Mouse (Mus musculus) neural tube, embryonic 11.5 days (tissue): ENCODE data around the gene Lefty2. TPM values are rescaled to one million over a fixed set of nuclear protein-coding genes. Genes with fewer than 3 reads are reported as not detected.
"Not testable (repeated sequence)": the region's sequence is repeated elsewhere in the genome, so short reads cannot be mapped to it uniquely, and the experiment has no call there.

Source experiments
- ATAC-seq: fragments of 200-750 bp; cut with Nextera tagmentation; 2 replicates; pipeline ENCODE4 v1.8.0; 2017; ENCODE audit warnings: moderate number of reproducible peaks, mild to moderate bottlenecking, moderate TSS enrichment, moderate library complexity; ENCODE audit not compliant: insufficient read depth, low FRiP score, low TSS enrichment
- DNase-seq: peaks from one replicate; pipeline ENCODE4 v3.0.0-alpha.2; 2015; ENCODE audit warnings: low spot score
- H3K27ac ChIP-seq: fragments of 300-500 bp; sonication (generic); 2 replicates; pipeline ENCODE4 v1.5.1; 2014; ENCODE audit warnings: low read depth, mild to moderate bottlenecking, low read length
- H3K27me3 ChIP-seq: fragments of 300-500 bp; sonication (generic); 2 replicates; pipeline ENCODE4 v1.6.1; 2014; ENCODE audit warnings: mild to moderate bottlenecking, low read length, mixed read lengths; ENCODE audit not compliant: control insufficient read depth, insufficient read depth
- H3K36me3 ChIP-seq: fragments of 300-500 bp; sonication (generic); 2 replicates; pipeline ENCODE4 v1.6.1; 2014; ENCODE audit warnings: mild to moderate bottlenecking, low read length, moderate library complexity, mixed read lengths; ENCODE audit not compliant: control insufficient read depth, insufficient read depth
- H3K4me1 ChIP-seq: fragments of 300-500 bp; sonication (generic); 2 replicates; pipeline ENCODE4 v1.6.1; 2014; ENCODE audit warnings: low read length, mixed read lengths; ENCODE audit not compliant: control insufficient read depth, insufficient read depth
- H3K4me2 ChIP-seq: fragments of 300-500 bp; sonication (generic); 2 replicates; pipeline ENCODE4 v1.6.1; 2014; ENCODE audit warnings: low read depth, mild to moderate bottlenecking, moderate library complexity
- H3K4me3 ChIP-seq: fragments of 300-500 bp; sonication (generic); 2 replicates; pipeline ENCODE4 v1.5.1; 2014; ENCODE audit warnings: low read depth, low read length
- H3K9ac ChIP-seq: fragments of 300-500 bp; sonication (generic); 2 replicates; pipeline ENCODE4 v1.6.1; 2014; ENCODE audit warnings: mild to moderate bottlenecking, low read length
- H3K9me3 ChIP-seq: fragments of 300-500 bp; sonication (generic); 2 replicates; pipeline ENCODE4 v1.6.1; 2016; ENCODE audit warnings: low read length; ENCODE audit not compliant: control insufficient read depth
- WGBS: fragments of 180-500 bp; shearing (Covaris S2); extraction: QIAGEN DNeasy Blood & Tissue Kit; methylation state at CpG from one replicate; pipeline ENCODE4 v1.1.7; 2014; 5-methylcytosine and 5-hydroxymethylcytosine counted together
- polyA plus RNA-seq: library from polyadenylated mRNA; unstranded; fragments of >200 nt; fragmentation: Nextera tagmentation; extraction: Ambion mirVana; gene quantifications from 2 replicates; pipeline ENCODE4 v1.2.1, GENCODE M21; 2014

Gene Lefty2
- polyA plus RNA-seq, 1 experiment from 2014 or later = not detected

DNA sequence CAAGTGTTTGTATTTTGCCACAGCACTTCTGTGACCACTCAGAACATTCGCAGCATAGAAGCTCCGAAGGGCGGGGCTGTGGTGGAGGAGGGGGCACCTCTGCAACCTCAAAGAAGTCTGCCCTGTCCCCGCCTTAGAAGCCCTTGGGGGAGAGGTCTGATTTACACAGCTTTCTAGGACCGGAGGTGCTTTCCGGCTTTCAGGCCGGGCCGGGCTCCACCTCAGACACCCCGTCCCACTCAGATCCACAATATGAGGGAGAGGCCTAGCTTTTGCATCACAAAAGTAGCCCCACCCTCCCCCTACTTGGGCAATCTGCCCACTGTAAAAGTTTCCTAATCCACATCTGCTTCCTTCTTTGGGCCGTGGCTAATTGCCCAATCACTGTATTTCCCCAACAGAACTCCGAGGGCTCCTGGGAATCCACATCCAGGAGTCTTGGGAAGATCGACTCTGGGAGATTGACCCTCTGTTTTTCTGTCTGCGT, 4.3 kb upstream of the Lefty2 start:
- H3K4me2 ChIP-seq = peak overlapping the region; percentile 19; the same call in 1 of the 2 replicates
- H3K4me1 ChIP-seq = peaks cover 8% of the 10 kb centered on the region; the same call in 1 of the 2 replicates
- H3K9me3 ChIP-seq = no peaks in the 10 kb centered on the region
- H3K27me3 ChIP-seq = peaks cover 8% of the 10 kb centered on the region; the same call in 1 of the 2 replicates
- H3K36me3 ChIP-seq = no peaks in the 10 kb centered on the region
- no peak overlapping the region for H3K4me3 ChIP-seq
- whole genome bisulfite sequencing = 1% methylated on average over 13 of the region's 13 CpGs
- ATAC-seq (peak; percentile 38; the same call in 1 of the 2 replicates), DNase-seq (no peak)
- no peak overlapping the region for H3K27ac ChIP-seq
- no peak overlapping the region for H3K9ac ChIP-seq

- Histone ChIP-seq H3K9me3 (no peaks in the 10 kb centered on the region), H3K4me1 (peaks cover 8% of the 10 kb centered on the region; the same call in 1 of the 2 replicates), H3K27me3 (peaks cover 13% of the 10 kb centered on the region; the same call in 1 of the 2 replicates), H3K36me3 (no peaks in the 10 kb centered on the region), H3K4me3 (no peak overlapping the region), H3K9ac (no peak overlapping the region), H3K27ac (no peak overlapping the region), H3K4me2 (peak overlapping the region; percentile 19; the same call in 1 of the 2 replicates)
- WGBS = 27% methylated on average over 7 of the region's 7 CpGs
- DNase-seq (no peak), ATAC-seq (peak; percentile 41; the same call in 1 of the 2 replicates)
Measured at GRCm38 (mm10) chr1:180889172-180889571, 3.7 kb upstream of the Lefty2 start.

GRCm38 (mm10) chr1:180889841-180890240, 3.1 kb upstream of the Lefty2 start:
- Histone ChIP-seq H3K4me2 (no peak overlapping the region), H3K4me1 (peaks cover 8% of the 10 kb centered on the region; the same call in 1 of the 2 replicates), H3K27me3 (peaks cover 15% of the 10 kb centered on the region), H3K9me3 (no peaks in the 10 kb centered on the region), H3K4me3 (no peak overlapping the region), H3K9ac (no peak overlapping the region), H3K27ac (no peak overlapping the region), H3K36me3 (no peaks in the 10 kb centered on the region)
- DNase-seq = no peak
- WGBS = 33% methylated on average over 6 of the region's 6 CpGs
- no peak for ATAC-seq

DNA sequence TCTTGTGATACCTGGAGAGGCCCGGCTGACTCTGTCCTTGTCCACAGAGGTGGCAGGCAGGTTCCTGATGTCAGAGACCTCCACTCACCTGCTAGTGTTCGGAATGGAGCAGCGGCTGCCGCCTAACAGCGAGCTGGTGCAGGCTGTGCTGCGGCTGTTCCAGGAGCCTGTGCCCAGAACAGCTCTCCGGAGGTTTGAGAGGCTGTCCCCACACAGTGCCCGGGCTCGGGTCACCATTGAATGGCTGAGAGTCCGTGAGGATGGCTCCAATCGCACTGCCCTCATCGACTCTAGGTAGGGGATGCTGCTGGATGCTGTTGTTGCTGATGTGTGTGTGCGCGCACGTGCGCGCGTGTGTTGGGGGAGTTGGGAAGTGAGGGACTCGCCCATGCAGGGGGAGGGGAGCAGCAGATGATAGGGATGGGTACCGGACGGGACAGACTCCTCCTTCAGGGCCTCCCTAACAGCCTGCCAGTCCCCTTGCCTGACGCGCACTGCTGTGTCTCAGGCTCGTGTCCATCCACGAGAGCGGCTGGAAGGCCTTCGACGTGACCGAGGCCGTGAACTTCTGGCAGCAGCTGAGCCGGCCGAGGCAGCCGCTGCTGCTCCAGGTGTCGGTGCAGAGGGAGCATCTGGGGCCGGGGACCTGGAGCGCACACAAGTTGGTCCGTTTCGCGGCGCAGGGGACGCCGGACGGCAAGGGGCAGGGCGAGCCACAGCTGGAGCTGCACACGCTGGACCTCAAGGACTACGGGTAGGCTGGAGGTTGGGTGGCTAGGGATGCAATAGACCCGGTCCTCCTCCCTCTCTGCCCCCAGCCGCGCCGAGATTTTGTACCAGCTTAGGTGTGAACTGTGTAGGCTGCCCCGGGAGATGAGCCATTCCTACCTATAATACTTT, 1.4 kb downstream of the Lefty2 start:
- H3K9ac ChIP-seq, H3K9me3 ChIP-seq, ATAC-seq, DNase-seq, H3K4me1 ChIP-seq, H3K27ac ChIP-seq, H3K36me3 ChIP-seq: not testable (repeated sequence)
- WGBS = 4% methylated on average over 44 of the region's 51 CpGs
- Histone ChIP-seq H3K27me3 (peaks cover 24% of the 10 kb centered on the region), H3K4me3 (peak overlapping the region; percentile 12; the same call in 1 of the 2 replicates), H3K4me2 (peak overlapping the region; percentile 21)

DNA sequence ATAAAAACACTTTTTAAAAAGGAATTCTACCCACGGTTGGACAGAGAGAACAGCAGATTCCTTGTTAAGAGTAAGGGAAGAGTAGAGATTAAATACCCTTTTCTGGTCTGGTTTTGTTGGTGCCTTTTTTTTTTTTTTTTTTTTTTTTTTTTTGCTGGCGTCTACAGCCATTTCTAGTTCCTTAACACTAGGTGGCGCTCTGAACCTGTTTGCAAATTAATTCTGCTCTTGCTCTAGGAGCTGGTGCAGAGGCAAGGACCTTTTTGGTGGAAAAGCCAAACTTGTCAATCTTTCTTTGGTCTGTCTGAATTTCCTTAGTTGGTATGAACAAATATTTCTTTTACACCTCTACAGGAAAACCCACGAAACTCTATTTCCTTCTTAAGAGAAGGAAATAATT, 8.2 kb downstream of the Lefty2 start:
- no peak overlapping the region for H3K4me2 ChIP-seq
- DNase-seq = no peak

DNA sequence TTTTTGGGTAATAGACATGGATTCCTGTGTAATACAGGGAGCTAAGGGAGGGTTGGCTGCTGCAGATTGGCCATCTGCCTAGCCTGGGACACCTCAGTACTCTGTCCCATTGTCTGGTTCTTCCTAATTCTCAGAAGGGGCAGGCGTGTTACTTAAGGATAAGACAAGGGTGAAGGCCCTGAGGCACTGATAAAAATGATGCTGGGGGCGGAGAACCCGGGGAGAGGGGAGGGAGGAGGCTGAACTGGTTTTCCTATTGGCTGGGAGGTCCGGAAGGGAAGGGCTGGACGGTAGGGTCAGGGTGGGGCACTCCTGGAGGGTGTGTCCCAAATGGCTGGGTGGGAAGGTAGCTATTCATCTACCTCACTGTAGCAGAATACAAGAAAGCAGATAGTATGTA, 10.0 kb downstream of the Lefty2 start:
- H3K36me3 ChIP-seq = peaks cover 5% of the 10 kb centered on the region
- no peak for DNase-seq
- H3K9me3 ChIP-seq = no peaks in the 10 kb centered on the region
- no peak overlapping the region for H3K9ac ChIP-seq
- H3K4me2 ChIP-seq = no peak overlapping the region
- no peak overlapping the region for H3K4me3 ChIP-seq
- H3K4me1 ChIP-seq = peaks cover 9% of the 10 kb centered on the region; the same call in 1 of the 2 replicates
- 36% methylated on average over 5 of the region's 5 CpGs for WGBS
- no peak for ATAC-seq
- no peaks in the 10 kb centered on the region for H3K27me3 ChIP-seq
- H3K27ac ChIP-seq = no peak overlapping the region

More for the DNA sequence above, 8.2 kb downstream of the Lefty2 start:
- ATAC-seq = no peak
- H3K4me3 ChIP-seq = no peak overlapping the region
- peaks cover 9% of the 10 kb centered on the region; the same call in 1 of the 2 replicates for H3K4me1 ChIP-seq
- no peak overlapping the region for H3K9ac ChIP-seq
- H3K27ac ChIP-seq = no peak overlapping the region
- H3K27me3 ChIP-seq = no peaks in the 10 kb centered on the region
- WGBS = 0% methylated on average over 4 of the region's 4 CpGs
- H3K9me3 ChIP-seq = no peaks in the 10 kb centered on the region
- H3K36me3 ChIP-seq = peaks cover 3% of the 10 kb centered on the region; the same call in 1 of the 2 replicates

DNA sequence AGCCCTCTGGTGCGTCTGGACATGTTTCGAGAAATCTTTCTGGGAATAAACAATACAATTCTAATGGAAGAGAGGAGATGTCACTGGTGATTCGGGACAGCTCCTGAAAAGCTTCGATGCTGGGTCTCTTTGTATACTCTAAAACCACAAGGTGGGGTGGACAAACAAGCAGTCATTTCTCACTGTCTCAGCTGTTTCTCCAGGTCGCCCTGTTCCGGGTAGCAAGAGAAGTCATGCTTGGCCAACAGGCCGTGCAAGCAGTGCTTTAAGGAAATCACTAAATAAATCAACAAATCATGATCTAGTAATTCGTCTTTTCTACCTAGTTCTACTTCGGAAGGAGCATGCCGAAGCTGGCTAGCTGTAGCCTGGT, 10.7 kb downstream of the Lefty2 start:
- no peak overlapping the region for H3K27ac ChIP-seq
- ATAC-seq = no peak

DNA sequence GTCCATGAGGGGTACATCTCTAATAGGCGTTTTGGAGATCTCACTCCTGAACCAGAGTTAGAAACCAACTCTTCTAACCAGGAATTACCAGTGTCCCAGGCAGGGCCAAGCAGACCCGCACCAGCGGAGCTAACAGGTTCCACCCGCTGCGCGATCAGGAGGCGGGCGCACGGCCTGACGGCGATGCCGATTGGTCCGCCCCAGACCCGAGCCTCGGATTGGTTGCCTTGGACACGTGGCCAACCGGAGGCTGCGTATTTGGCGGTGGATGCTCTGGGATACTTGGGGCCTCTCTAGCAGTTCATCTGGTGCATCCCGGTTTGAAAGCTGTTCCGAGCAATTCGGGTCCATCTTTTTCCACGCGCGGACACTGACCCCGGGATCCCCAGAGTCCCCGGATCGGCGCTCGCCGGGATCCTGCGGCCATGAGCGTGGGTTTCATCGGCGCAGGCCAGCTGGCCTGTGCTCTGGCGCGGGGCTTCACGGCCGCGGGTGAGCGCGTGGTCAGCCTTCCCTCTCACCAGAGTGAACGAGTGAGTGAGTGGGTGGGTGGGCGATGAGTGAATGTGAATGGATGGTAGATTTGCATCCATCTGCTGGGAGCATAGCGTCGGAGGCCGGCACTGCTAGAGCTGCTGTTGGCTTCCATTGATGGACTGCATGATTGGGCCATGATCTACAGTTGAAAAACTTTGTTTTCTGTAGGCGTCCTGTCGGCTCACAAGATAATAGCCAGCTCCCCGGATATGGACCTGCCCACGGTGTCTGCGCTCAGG, 11.3 kb downstream of the Lefty2 start, which contains the start of gene Pycr2:
Gene Pycr2, plus strand, starts transcription at position 255 of the 776 bp plus-strand sequence.
- H3K36me3 ChIP-seq = peaks cover 5% of the 10 kb centered on the region
- ATAC-seq = peak; percentile 99
- under 1% methylated on average over 52 of the region's 52 CpGs for WGBS

More for the DNA sequence above, 10.7 kb downstream of the Lefty2 start:
- Histone ChIP-seq H3K4me3 (peak overlapping the region; percentile 12; the same call in 1 of the 2 replicates), H3K4me2 (peak overlapping the region; percentile 39), H3K9ac (peak overlapping the region; percentile 47), H3K27me3 (no peaks in the 10 kb centered on the region), H3K9me3 (no peaks in the 10 kb centered on the region), H3K36me3 (peaks cover 5% of the 10 kb centered on the region), H3K4me1 (peaks cover 9% of the 10 kb centered on the region; the same call in 1 of the 2 replicates)
- WGBS = 42% methylated on average over 10 of the region's 10 CpGs
- DNase-seq = no peak

More for the DNA sequence above, 11.3 kb downstream of the Lefty2 start, which contains the start of gene Pycr2:
- Histone ChIP-seq H3K27ac (0 out of 2 replicates have a peak within 1 kb of the TSS, but pooled peaks have one; percentile 60), H3K27me3 (no peaks in the 10 kb centered on the region), H3K4me1 (peaks cover 9% of the 10 kb centered on the region; the same call in 1 of the 2 replicates), H3K9me3 (no peaks in the 10 kb centered on the region), H3K4me2 (peak within 1 kb of the TSS; percentile 87), H3K9ac (peak within 1 kb of the TSS; percentile 91), H3K4me3 (peak within 1 kb of the TSS; percentile 90)
- DNase-seq = peak; percentile 97
